Mouse (Mus musculus) left cerebral cortex, adult 6 months (tissue): ENCODE measurements around the gene Sncb. TPM values are rescaled to one million over a fixed set of nuclear protein-coding genes. Genes with fewer than 3 reads are reported as not detected.

Experiments
- long read RNA-seq, 2 experiments: library from polyadenylated mRNA; unstranded; transcript quantifications; one replicate each; pipeline ENCODE4 v2.0.0; 2019 to 2020
- polyA plus RNA-seq: library from polyadenylated mRNA; unstranded; fragments of <200 nt; fragmentation: Nextera tagmentation; gene quantifications from 2 replicates; pipeline ENCODE4 v1.2.3, GENCODE M21; 2021

The Sncb gene
- polyA plus RNA-seq = 50.2 and 213 TPM in 2 replicates
- long read RNA-seq, experiment 1, transcript Sncb-201 (6 exons, 1,351 nt) = major isoform, 109 of 120 reads
- long read RNA-seq, experiment 1, partial matches to known transcripts = 1 of 120 reads
- long read RNA-seq, experiment 1, other reads (novel, unspliced or antisense) = 7 of 120 reads
- long read RNA-seq, experiment 2, partial matches to known transcripts = 3 of 11 reads
- long read RNA-seq, experiment 2, other reads (novel, unspliced or antisense) = 3 of 11 reads

DNA sequence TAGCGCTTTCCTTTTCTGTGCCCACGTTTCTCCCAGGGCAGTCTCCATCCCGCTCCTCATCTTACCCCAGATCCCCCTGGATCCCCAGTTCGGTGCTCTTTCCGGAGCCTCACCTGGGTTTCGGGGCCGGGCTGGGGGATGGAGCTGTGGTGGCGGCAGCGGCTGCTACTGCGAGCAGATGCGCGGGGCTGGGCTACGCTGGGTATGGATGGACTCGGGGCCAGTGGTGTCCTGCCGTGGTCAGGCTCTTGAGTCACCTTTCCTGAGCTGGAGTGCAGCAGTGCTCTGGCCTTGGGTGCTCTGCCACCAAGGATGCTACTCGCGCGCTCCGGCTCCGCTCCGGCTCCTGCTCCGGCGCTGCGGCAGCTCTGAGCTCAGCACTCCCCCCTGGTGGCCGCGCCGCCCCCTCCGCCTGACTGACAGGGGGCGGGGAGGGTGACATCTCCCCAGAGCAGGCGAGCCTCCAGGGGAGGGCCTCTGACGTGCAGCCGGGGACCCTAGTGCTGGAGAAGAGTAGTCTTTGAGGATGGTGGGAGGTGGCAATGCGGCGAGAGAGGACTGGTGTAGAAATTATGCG lies at the start of gene Sncb:
Gene Sncb, minus strand, starts transcription at position 404 of the 577 bp plus-strand sequence.

GRCm38 (mm10) chr13:54788740-54789560 lies 22.6 kb upstream of the Sncb start, which contains the start of gene Tspan17:
Gene Tspan17 (plus strand): TSS chr13:54789377.

GRCm38 (mm10) chr13:54783698-54784097 lies 17.3 kb upstream of the Sncb start, which contains the start of gene Eif4e1b:
Gene Eif4e1b (plus strand): TSS chr13:54783998.

DNA sequence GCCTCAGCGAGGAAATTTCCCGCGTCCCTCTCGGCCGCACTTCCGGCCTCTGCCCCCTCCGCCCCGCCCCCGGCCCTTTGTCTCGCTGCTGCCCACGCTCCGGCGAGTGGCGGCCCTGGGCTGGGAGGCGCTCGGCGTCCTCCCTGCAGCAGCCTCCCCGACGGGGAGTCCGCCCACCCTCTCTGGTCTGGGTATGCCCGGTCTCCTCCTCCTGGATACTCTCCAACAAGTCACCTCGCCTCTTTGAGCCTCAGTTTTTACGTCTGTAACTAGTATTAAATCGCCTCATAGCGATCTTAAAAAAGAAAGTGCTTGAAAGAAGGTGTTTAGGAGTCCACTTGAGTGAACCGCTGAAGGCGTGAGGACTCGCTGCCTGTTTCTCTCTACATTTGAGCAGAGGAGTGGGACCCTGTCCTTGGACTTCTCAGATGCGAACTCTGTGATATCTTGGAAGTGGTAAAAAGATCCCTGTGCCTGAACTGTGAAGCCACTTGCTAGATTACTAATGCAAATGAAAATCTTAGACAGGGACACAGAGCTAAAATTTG lies 16.5 kb downstream of the Sncb start, which contains the start of gene Gprin1:
Gene Gprin1, minus strand, starts transcription at position 11 of the 548 bp plus-strand sequence.

Other genes with a start within 250 kb of the Sncb start
- 144 and 231 TPM in 2 replicates for gene 4833439L19Rik, start 201.2 kb downstream of the Sncb start, polyA plus RNA-seq
- gene Arl10, start 191.6 kb downstream of the Sncb start, polyA plus RNA-seq = 29.6 and 29.7 TPM in 2 replicates
- gene Nop16, start 176.5 kb downstream of the Sncb start, polyA plus RNA-seq = 26.8 and 33.1 TPM in 2 replicates
- gene Higd2a, start 176.4 kb downstream of the Sncb start, polyA plus RNA-seq = 459 and 466 TPM in 2 replicates
- gene Cltb, start 155.3 kb downstream of the Sncb start, polyA plus RNA-seq = 327 and 401 TPM in 2 replicates
- 32.3 and 53.8 TPM in 2 replicates for gene Faf2, start 144.8 kb downstream of the Sncb start, polyA plus RNA-seq
- gene Rnf44, start 72.7 kb downstream of the Sncb start, polyA plus RNA-seq = 51.4 and 177 TPM in 2 replicates
- gene Cdhr2, start 65.1 kb downstream of the Sncb start, polyA plus RNA-seq = 0.27 and 0.29 TPM in 2 replicates
- 9.8 and 42.2 TPM in 2 replicates for gene Gprin1, start 16.7 kb downstream of the Sncb start, polyA plus RNA-seq
- not detected in 2 replicates for gene Eif4e1b, start 17.4 kb upstream of the Sncb start, polyA plus RNA-seq
- gene Tspan17, start 22.8 kb upstream of the Sncb start, polyA plus RNA-seq = 148 and 156 TPM in 2 replicates
- 13.2 and 72.6 TPM in 2 replicates for gene Unc5a, start 182.8 kb upstream of the Sncb start, polyA plus RNA-seq